Mouse (Mus musculus): ENCODE results near the gene Dnase1l3.

The Dnase1l3 gene

GRCm38 (mm10) chr14:8002432-8003092 lies 8.2 kb upstream of the Dnase1l3 start, which contains the start of gene Abhd6:
TSS of gene Abhd6 (plus strand) at chr14:8002902.
- no peak for TF ChIP-seq GATA4 (IDR thresholded peaks at IDR 0.05; ENCODE audit: insufficient replicate concordance, low read length)

DNA sequence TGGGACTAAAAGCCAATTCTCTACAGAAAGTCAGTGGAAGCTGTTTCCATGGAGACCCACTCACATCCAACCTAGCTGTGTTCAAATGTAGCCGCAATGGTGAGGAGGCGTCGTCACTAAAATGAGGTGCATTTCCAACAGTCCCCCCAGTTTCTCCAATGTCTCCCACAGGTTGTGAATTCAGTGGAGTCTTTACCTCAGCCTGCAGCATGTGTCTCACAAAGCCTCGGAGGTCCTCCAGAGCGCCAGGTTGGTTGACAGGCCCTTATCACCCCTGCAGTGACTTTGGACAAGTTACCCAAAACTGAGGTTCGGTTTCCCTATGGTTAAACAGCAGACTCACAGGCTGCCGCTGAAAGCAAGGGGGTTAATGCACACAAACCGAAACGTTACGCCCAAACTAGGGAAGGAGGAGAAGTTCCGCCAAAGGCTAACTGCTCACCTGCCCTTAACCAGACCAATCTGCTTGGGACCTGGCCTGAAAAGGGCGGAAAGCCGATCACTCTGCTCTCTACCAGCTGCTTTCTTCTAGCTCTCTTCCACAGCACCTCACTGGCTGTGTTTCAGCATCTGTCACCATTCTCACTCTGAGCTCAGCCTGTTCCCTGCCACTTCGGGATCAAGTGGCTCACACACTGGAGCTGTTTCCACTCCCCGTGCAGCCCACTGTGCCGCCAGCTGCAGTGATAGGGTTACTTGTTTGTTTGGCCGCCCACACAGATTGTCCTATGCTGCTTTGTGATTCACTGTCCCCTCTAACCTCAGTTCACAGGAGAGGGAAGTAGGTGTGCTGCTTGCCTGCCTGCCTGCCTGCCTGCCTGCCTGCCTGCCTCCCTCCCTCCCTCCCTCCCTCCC lies 6.7 kb upstream of the Dnase1l3 start:
- no peak for TF ChIP-seq GATA4 (IDR thresholded peaks at IDR 0.05; ENCODE audit: insufficient replicate concordance, low read length)

GRCm38 (mm10) chr14:8000247-8000646 lies 5.9 kb upstream of the Dnase1l3 start:
- 0 out of 2 replicates have a peak, but pooled peaks have one; percentile 12 for TF ChIP-seq GATA4 (IDR thresholded peaks at IDR 0.05; ENCODE audit: insufficient replicate concordance, low read length)

DNA sequence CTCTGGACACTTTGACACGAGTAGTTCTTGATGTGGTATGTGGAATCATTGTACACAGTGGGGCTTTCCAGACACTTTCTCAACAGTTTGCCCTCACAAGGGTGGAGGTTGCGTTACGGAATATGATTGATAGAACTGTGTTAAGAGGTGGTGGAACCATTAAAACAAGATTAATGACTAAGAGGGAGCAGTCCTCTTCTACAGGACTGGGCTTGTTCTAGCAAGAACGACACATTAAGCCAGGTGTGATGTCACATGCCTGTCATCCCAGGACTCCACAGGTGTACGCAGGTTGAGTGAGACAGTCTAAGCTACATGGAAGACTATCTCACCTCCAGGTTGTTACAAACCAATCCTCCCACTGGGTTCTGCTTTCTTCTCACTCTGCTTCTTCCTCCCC lies 5.1 kb upstream of the Dnase1l3 start:
- TF ChIP-seq GATA4 (IDR thresholded peaks at IDR 0.05; ENCODE audit: insufficient replicate concordance, low read length): no peak

DNA sequence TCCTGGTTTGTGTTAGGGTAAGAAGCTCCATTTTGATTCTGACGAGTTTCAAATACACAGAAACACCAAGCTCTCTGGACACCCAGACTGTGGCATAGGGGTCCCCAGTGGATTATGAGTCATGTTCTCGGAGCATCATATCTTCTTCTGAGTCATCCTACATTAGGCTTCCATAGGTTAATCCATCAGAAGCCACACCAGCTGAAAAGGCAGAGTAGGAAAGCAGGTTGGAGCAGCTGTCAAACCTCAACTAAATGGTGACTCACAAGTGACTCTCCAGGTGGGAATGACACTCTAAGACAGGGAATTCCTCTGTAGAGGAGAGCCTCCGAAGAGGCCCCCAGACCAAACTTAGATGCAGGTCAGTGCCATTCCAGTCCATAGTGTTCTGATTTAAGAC lies 4.7 kb upstream of the Dnase1l3 start:
- TF ChIP-seq GATA4 (IDR thresholded peaks at IDR 0.05; ENCODE audit: insufficient replicate concordance, low read length): no peak

GRCm38 (mm10) chr14:7997255-7997696 lies 2.9 kb upstream of the Dnase1l3 start:
- peak; percentile 40; the same call in 1 of the 2 replicates for TF ChIP-seq GATA4 (IDR thresholded peaks at IDR 0.05; ENCODE audit: insufficient replicate concordance, low read length)

DNA sequence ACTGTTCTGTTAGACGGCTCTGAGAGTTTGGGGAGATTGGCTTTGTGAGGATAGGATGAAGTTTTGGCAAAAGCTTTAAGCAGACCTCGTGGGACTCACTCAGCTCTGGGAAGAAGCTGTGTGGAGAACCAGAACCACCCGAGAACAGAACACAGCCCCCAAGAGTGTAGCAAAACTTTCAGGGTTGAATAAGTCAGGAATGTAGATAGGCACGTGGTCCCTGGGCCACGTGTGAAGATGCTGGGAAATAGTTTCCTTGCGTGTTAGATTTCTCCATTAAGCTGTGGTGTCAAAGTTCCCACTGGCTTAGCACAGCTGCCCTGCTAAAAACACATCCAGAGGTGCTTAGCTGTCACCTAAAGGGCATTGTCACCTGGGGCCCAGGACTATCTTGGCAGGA lies 2.2 kb downstream of the Dnase1l3 start:
- no peak for TF ChIP-seq GATA4 (IDR thresholded peaks at IDR 0.05; ENCODE audit: insufficient replicate concordance, low read length)

DNA sequence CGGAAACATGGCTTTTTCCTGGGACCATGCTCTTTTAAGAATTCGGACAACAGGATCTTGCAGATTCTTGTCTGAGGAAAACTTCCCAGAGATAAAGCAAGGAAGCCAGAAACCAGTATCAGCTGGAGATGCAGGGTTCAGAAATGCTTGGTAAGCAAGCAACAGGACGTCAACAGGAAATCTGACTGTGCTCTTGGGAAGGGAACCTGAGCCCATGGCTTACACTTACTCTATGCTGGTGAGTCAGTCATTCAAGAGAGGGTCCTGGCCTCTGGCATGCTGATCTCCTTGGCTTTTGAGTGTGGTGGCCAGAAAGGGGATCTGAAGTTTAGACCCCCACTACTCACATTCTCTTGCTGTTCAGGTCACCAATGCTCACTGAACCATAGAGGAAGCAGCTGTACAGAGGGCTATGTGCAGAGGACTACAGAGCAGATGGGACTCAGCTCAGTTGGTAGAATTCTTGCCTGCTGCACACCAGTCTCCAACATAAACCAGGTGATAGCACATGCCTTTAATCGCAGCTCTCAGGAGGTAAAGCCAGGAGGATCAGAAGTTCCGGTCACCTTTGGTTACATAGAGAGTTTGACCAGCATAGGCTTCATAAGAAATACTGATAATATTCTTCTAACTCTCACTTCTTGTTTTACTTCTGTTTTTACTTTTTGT lies 3.1 kb downstream of the Dnase1l3 start:
- peak; percentile 87; the same call in 1 of the 2 replicates for TF ChIP-seq GATA4 (IDR thresholded peaks at IDR 0.05; ENCODE audit: insufficient replicate concordance, low read length)

GRCm38 (mm10) chr14:7989961-7990360 lies 4.4 kb downstream of the Dnase1l3 start:
- no peak for TF ChIP-seq GATA4 (IDR thresholded peaks at IDR 0.05; ENCODE audit: insufficient replicate concordance, low read length)

- no peak for TF ChIP-seq GATA4 (IDR thresholded peaks at IDR 0.05; ENCODE audit: insufficient replicate concordance, low read length)
Observed at GRCm38 (mm10) chr14:7989371-7989770, 5.0 kb downstream of the Dnase1l3 start.

DNA sequence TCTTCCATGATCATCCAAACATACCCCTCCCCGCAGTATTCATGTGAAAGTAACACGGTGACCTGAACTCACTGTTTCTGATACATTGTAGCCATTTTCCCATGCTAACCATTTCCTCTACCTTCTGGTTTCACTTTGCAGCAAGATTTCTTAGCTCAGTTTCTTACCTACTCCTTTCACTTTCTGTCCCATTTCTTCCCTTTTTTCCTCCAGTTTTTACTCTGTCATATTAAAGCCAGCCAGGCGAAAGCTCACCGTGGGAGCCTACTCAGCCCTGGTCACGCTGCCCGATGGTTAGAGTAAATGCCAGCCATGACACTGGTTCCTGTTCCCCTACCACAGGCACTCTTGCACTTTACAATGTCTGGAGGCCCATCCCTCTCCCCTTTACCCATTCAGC lies 7.5 kb downstream of the Dnase1l3 start:
- no peak for TF ChIP-seq GATA4 (IDR thresholded peaks at IDR 0.05; ENCODE audit: insufficient replicate concordance, low read length)

- no peak for TF ChIP-seq GATA4 (IDR thresholded peaks at IDR 0.05; ENCODE audit: insufficient replicate concordance, low read length)
Observed at GRCm38 (mm10) chr14:7981226-7981625, 13.1 kb downstream of the Dnase1l3 start.

DNA sequence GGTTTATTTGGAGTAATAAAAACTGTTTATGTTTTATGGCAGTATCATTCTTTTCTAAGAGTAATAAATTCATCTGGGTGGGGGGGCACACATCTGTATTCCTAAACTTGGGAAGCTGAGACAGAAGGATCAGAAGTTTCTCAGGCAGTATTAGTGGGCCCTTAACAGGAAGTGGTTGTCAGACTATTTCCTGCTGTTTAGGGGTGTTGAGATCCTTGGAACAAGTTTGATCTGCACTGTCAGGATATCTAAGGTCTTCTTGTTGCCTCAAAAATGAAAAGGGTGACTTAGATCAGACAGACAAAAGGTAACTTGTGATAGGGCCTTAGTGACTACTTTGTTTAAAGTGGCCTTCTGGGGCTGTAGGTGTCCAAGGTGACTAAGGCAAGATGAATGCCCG lies 16.2 kb downstream of the Dnase1l3 start:
- TF ChIP-seq GATA4 (IDR thresholded peaks at IDR 0.05; ENCODE audit: insufficient replicate concordance, low read length): no peak

- no peak for TF ChIP-seq GATA4 (IDR thresholded peaks at IDR 0.05; ENCODE audit: insufficient replicate concordance, low read length)
Observed at GRCm38 (mm10) chr14:7977471-7977870, 16.9 kb downstream of the Dnase1l3 start.

- TF ChIP-seq GATA4 (IDR thresholded peaks at IDR 0.05; ENCODE audit: insufficient replicate concordance, low read length): no peak
Observed at GRCm38 (mm10) chr14:7975177-7975576, 19.2 kb downstream of the Dnase1l3 start.

- peak; percentile 23; the same call in 1 of the 2 replicates for TF ChIP-seq GATA4 (IDR thresholded peaks at IDR 0.05; ENCODE audit: insufficient replicate concordance, low read length)
Observed at GRCm38 (mm10) chr14:7974643-7975042, 19.7 kb downstream of the Dnase1l3 start.

Data from liver, adult (tissue).